Comparison of ENCODE assay signal across 15 mouse cellular contexts in the genomic region with DNA sequence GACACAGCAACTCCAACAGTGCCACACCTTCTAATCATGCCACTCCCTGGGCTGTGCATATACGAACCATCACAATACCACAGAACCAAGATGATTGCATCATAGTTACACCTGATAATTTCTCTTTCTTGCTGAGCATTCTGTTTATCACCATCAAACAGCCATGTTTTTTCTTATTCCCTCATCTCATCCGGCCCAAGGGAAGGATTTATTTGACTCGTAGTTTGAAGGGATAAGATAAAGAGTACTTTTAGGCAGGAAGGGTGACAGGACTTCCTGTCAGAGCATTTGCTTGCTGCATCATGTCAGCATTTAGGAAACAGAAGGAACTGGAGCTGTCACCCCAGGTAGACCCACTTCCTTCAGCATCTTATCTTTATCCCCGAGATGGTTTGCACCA.
"Had no signal": no experiment of that assay in that cellular context is flagged by ENCODE, and none has a peak within 500 bp of the region (broad histone marks: within the 10 kb centered on the region; RNA-seq: fewer than 3 reads in every experiment).

No protein-coding gene starts in this region.

- ATAC-seq: midbrain, embryonic 13.5 days; midbrain, embryonic 15.5 days had no signal

- H3K27ac ChIP-seq: liver, embryonic 15.5 days; midbrain, embryonic 13.5 days; midbrain, embryonic 15.5 days; neural tube, embryonic 12.5 days had no signal

- H3K9me3 ChIP-seq: liver, embryonic 15.5 days; midbrain, embryonic 13.5 days; midbrain, embryonic 15.5 days; neural tube, embryonic 12.5 days had no signal

- H3K4me2 ChIP-seq: liver, embryonic 15.5 days; lung, embryonic 14.5 days; midbrain, embryonic 11.5 days; midbrain, embryonic 13.5 days; midbrain, embryonic 15.5 days; neural tube, embryonic 12.5 days had no signal

- H3K4me3 ChIP-seq: liver, embryonic 15.5 days; midbrain, embryonic 13.5 days; midbrain, embryonic 15.5 days; neural tube, embryonic 12.5 days had no signal

- H3K9ac ChIP-seq: liver, embryonic 15.5 days; lung, embryonic 14.5 days; midbrain, embryonic 13.5 days; midbrain, embryonic 15.5 days; neural tube, embryonic 12.5 days had no signal

- DNase-seq: lung, adult 18-20 months; lung, embryonic 14.5 days; lung, postnatal 10 days; lung, postnatal 4 days; right cerebral cortex, postnatal 25 days; right cerebral cortex, postnatal 4 days; spleen, adult 18-20 months; thymus, adult 18-20 months; thymus, postnatal 14 days; thymus, postnatal 36 days had no signal

- H3K27me3 ChIP-seq: liver, embryonic 15.5 days; midbrain, embryonic 13.5 days; midbrain, embryonic 15.5 days; neural tube, embryonic 12.5 days had no signal

- H3K4me1 ChIP-seq: liver, embryonic 15.5 days; midbrain, embryonic 13.5 days; midbrain, embryonic 15.5 days; neural tube, embryonic 12.5 days had no signal
